Mouse (Mus musculus): ENCODE measurements around the gene Gm10665. TPM values are rescaled to one million over a fixed set of nuclear protein-coding genes. Genes with fewer than 3 reads are reported as not detected.
"Not testable (repeated sequence)": the region's sequence is repeated elsewhere in the genome, so short reads cannot be mapped to it uniquely, and the experiment has no call there.

Gene Gm10665
- polyA plus RNA-seq (2015; fragmentation: Nextera tagmentation; extraction: Ambion mirVana): not detected in 2 replicates

- H3K27me3 ChIP-seq; H3K9ac ChIP-seq; ATAC-seq (ENCODE audit: low FRiP score, low read depth); H3K9me3 ChIP-seq; H3K27ac ChIP-seq; H3K4me2 ChIP-seq (replicated peaks); H3K4me1 ChIP-seq; H3K4me3 ChIP-seq; H3K36me3 ChIP-seq: not testable (repeated sequence)
- WGBS: no CpG with 5 or more reads among the region's 5 CpGs
Measured at GRCm38 (mm10) chr7:22463975-22464374, at the start of gene Gm10665. Gm10665 (minus strand) TSS chr7:22464075.

- H3K36me3 ChIP-seq; H3K4me1 ChIP-seq; H3K4me3 ChIP-seq; H3K9ac ChIP-seq; ATAC-seq (ENCODE audit: low FRiP score, low read depth); H3K9me3 ChIP-seq; H3K27ac ChIP-seq; H3K27me3 ChIP-seq; H3K4me2 ChIP-seq (replicated peaks): not testable (repeated sequence)
- WGBS: 57% methylated on average over 2 of the region's 3 CpGs
Measured at GRCm38 (mm10) chr7:22499578-22499977, 35.7 kb upstream of the Gm10665 start, which contains the start of gene Vmn1r151. Vmn1r151 (minus strand) TSS chr7:22499678.

GRCm38 (mm10) chr7:22438129-22438528 is 25.7 kb downstream of the Gm10665 start, which contains the start of gene Vmn1r149:
Vmn1r149 (minus strand) TSS chr7:22438229.
- not testable (repeated sequence) for ATAC-seq (ENCODE audit: low FRiP score, low read depth); H3K36me3 ChIP-seq; H3K27me3 ChIP-seq; H3K4me3 ChIP-seq; H3K9ac ChIP-seq; H3K4me1 ChIP-seq; H3K4me2 ChIP-seq (replicated peaks); H3K27ac ChIP-seq; H3K9me3 ChIP-seq
- no CpG with 5 or more reads among the region's 2 CpGs for WGBS

DNA sequence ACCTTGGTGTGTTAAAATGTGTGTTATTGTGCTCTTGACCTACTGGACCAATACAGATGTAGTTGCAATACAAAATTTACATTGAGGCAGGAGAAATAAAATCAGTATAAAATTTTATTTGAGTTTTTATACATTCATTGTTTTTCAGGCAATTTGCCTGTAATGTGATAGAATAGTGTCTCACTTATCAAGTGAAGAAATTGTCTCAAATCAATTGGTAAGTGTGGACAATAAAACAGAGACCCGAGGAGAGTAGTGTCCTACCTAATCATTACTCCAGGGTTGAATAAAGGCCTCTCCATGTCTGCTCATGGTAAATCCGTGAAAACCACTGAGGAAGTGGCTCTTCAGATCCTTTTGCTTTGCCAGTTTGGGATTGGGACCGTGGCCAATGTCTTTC is 50.6 kb downstream of the Gm10665 start, which contains the start of gene Vmn1r148:
Gene Vmn1r148 (plus strand): TSS at position 301 of the 400 bp plus-strand sequence.
- not testable (repeated sequence) for H3K4me1 ChIP-seq; H3K36me3 ChIP-seq; H3K4me2 ChIP-seq (replicated peaks); H3K9ac ChIP-seq; H3K4me3 ChIP-seq; H3K27ac ChIP-seq; ATAC-seq (ENCODE audit: low FRiP score, low read depth); H3K9me3 ChIP-seq; H3K27me3 ChIP-seq
- no CpG with 5 or more reads among the region's 3 CpGs for WGBS

Other genes with a start within 250 kb of the Gm10665 start
- gene Gm8453, start 234.6 kb downstream of the Gm10665 start, polyA plus RNA-seq (2015; fragmentation: Nextera tagmentation; extraction: Ambion mirVana): not detected in 2 replicates
- not detected in 2 replicates for gene Gm4187, start 134.4 kb downstream of the Gm10665 start, polyA plus RNA-seq (2015; fragmentation: Nextera tagmentation; extraction: Ambion mirVana)
- gene Gm8660, start 93.0 kb downstream of the Gm10665 start, polyA plus RNA-seq (2015; fragmentation: Nextera tagmentation; extraction: Ambion mirVana): not detected in 2 replicates
- not detected in 2 replicates for gene Vmn1r148, start 50.5 kb downstream of the Gm10665 start, polyA plus RNA-seq (2015; fragmentation: Nextera tagmentation; extraction: Ambion mirVana)
- not detected in 2 replicates for gene Vmn1r149, start 25.8 kb downstream of the Gm10665 start, polyA plus RNA-seq (2015; fragmentation: Nextera tagmentation; extraction: Ambion mirVana)
- gene Vmn1r151, start 35.6 kb upstream of the Gm10665 start, polyA plus RNA-seq (2015; fragmentation: Nextera tagmentation; extraction: Ambion mirVana): not detected in 2 replicates
- not detected in 2 replicates for gene Vmn1r152, start 58.9 kb upstream of the Gm10665 start, polyA plus RNA-seq (2015; fragmentation: Nextera tagmentation; extraction: Ambion mirVana)
- gene Gm8677, start 70.8 kb upstream of the Gm10665 start, polyA plus RNA-seq (2015; fragmentation: Nextera tagmentation; extraction: Ambion mirVana): not detected in 2 replicates
- gene Gm4201, start 101.3 kb upstream of the Gm10665 start, polyA plus RNA-seq (2015; fragmentation: Nextera tagmentation; extraction: Ambion mirVana): not detected in 2 replicates
- not detected in 2 replicates for gene Gm4565, start 124.1 kb upstream of the Gm10665 start, polyA plus RNA-seq (2015; fragmentation: Nextera tagmentation; extraction: Ambion mirVana)
- gene Vmn1r155, start 193.9 kb upstream of the Gm10665 start, polyA plus RNA-seq (2015; fragmentation: Nextera tagmentation; extraction: Ambion mirVana): not detected in 2 replicates
- not detected in 2 replicates for gene Gm8693, start 228.2 kb upstream of the Gm10665 start, polyA plus RNA-seq (2015; fragmentation: Nextera tagmentation; extraction: Ambion mirVana)